Mouse (Mus musculus): ENCODE measurements at regions not wholly inside any gene's neighbourhood (a gene's known extent, or its start where the extent isn't known, plus 50 kb on each side); places are given as distances from the start of the nearest gene placed in this dataset.

GRCm38 (mm10) chr16:77315354-77315753 lies 286.5 kb downstream of the Gm11146 start:
- Histone ChIP-seq H3K9ac (replicated peaks) (no peak overlapping the region), H3K4me1 (replicated peaks) (0 out of 2 replicates have a peak, but pooled peaks cover 4% of the 10 kb centered on the region), H3K27ac (no peak overlapping the region), H3K4me3 (replicated peaks) (no peak overlapping the region), H3K27me3 (no peaks in the 10 kb centered on the region), H3K9me3 (no peaks in the 10 kb centered on the region), H3K36me3 (no peaks in the 10 kb centered on the region), H3K4me2 (no peak overlapping the region)
- no peak for ATAC-seq (ENCODE audit: insufficient number of reproducible peaks, insufficient read depth, low FRiP score, low TSS enrichment, low read depth)
- 89% methylated on average over 1 of the region's 1 CpGs for WGBS

GRCm38 (mm10) chr16:77313195-77313594 lies 288.7 kb downstream of the Gm11146 start:
- Histone ChIP-seq H3K9me3 (no peaks in the 10 kb centered on the region), H3K36me3 (no peaks in the 10 kb centered on the region), H3K4me2 (no peak overlapping the region), H3K4me3 (replicated peaks) (no peak overlapping the region), H3K27ac (no peak overlapping the region), H3K4me1 (replicated peaks) (no peaks in the 10 kb centered on the region), H3K27me3 (no peaks in the 10 kb centered on the region), H3K9ac (replicated peaks) (no peak overlapping the region)
- no peak for ATAC-seq (ENCODE audit: insufficient number of reproducible peaks, insufficient read depth, low FRiP score, low TSS enrichment, low read depth)

GRCm38 (mm10) chr16:77301270-77302171 lies 288.0 kb downstream of the Usp25 start:
- ATAC-seq (ENCODE audit: insufficient number of reproducible peaks, insufficient read depth, low FRiP score, low TSS enrichment, low read depth): no peak
- WGBS: 52% methylated on average over 6 of the region's 6 CpGs

GRCm38 (mm10) chr16:77300572-77301213 lies 287.2 kb downstream of the Usp25 start:
- Histone ChIP-seq H3K9ac (replicated peaks) (no peak overlapping the region), H3K27ac (no peak overlapping the region), H3K4me3 (replicated peaks) (no peak overlapping the region), H3K4me1 (replicated peaks) (peaks cover 23% of the 10 kb centered on the region; the same call in 1 of the 2 replicates), H3K27me3 (no peaks in the 10 kb centered on the region), H3K9me3 (no peaks in the 10 kb centered on the region), H3K4me2 (no peak overlapping the region), H3K36me3 (no peaks in the 10 kb centered on the region)
- 66% methylated on average over 6 of the region's 6 CpGs for WGBS
- ATAC-seq (ENCODE audit: insufficient number of reproducible peaks, insufficient read depth, low FRiP score, low TSS enrichment, low read depth): no peak

More at GRCm38 (mm10) chr16:77301270-77302171, 288.0 kb downstream of the Usp25 start:
- Histone ChIP-seq H3K36me3 (no peaks in the 10 kb centered on the region), H3K27ac (no peak overlapping the region), H3K27me3 (no peaks in the 10 kb centered on the region), H3K4me2 (no peak overlapping the region), H3K4me1 (replicated peaks) (peaks cover 16% of the 10 kb centered on the region; the same call in 1 of the 2 replicates), H3K9ac (replicated peaks) (no peak overlapping the region), H3K4me3 (replicated peaks) (no peak overlapping the region), H3K9me3 (no peaks in the 10 kb centered on the region)

- no peak overlapping the region for H3K4me2 ChIP-seq
- H3K4me3 ChIP-seq (replicated peaks): no peak overlapping the region
- H3K9me3 ChIP-seq: no peaks in the 10 kb centered on the region
- peaks cover 14% of the 10 kb centered on the region; the same call in 1 of the 2 replicates for H3K4me1 ChIP-seq (replicated peaks)
- no peaks in the 10 kb centered on the region for H3K36me3 ChIP-seq
- no peaks in the 10 kb centered on the region for H3K27me3 ChIP-seq
- no peak overlapping the region for H3K27ac ChIP-seq
- 51% methylated on average over 4 of the region's 4 CpGs for WGBS
- H3K9ac ChIP-seq (replicated peaks): no peak overlapping the region
- no peak for ATAC-seq (ENCODE audit: insufficient number of reproducible peaks, insufficient read depth, low FRiP score, low TSS enrichment, low read depth)
These were observed 282.3 kb downstream of the Usp25 start for GRCm38 (mm10) chr16:77295574-77296355.

- H3K36me3 ChIP-seq: no peaks in the 10 kb centered on the region
- H3K27me3 ChIP-seq: no peaks in the 10 kb centered on the region
- no peak overlapping the region for H3K27ac ChIP-seq
- H3K4me1 ChIP-seq (replicated peaks): peaks cover 9% of the 10 kb centered on the region; the same call in 1 of the 2 replicates
- WGBS: 84% methylated on average over 2 of the region's 2 CpGs
- no peaks in the 10 kb centered on the region for H3K9me3 ChIP-seq
- no peak overlapping the region for H3K4me3 ChIP-seq (replicated peaks)
- ATAC-seq (ENCODE audit: insufficient number of reproducible peaks, insufficient read depth, low FRiP score, low TSS enrichment, low read depth): no peak
- H3K4me2 ChIP-seq: no peak overlapping the region
- H3K9ac ChIP-seq (replicated peaks): no peak overlapping the region
These were observed 278.8 kb downstream of the Usp25 start for GRCm38 (mm10) chr16:77292317-77292771.

GRCm38 (mm10) chr16:77291723-77292316 lies 278.3 kb downstream of the Usp25 start:
- Histone ChIP-seq H3K36me3 (no peaks in the 10 kb centered on the region), H3K4me1 (replicated peaks) (peaks cover 9% of the 10 kb centered on the region; the same call in 1 of the 2 replicates), H3K27ac (no peak overlapping the region), H3K4me2 (no peak overlapping the region), H3K9ac (replicated peaks) (no peak overlapping the region), H3K27me3 (no peaks in the 10 kb centered on the region), H3K4me3 (replicated peaks) (no peak overlapping the region), H3K9me3 (no peaks in the 10 kb centered on the region)
- WGBS: 85% methylated on average over 8 of the region's 8 CpGs
- ATAC-seq (ENCODE audit: insufficient number of reproducible peaks, insufficient read depth, low FRiP score, low TSS enrichment, low read depth): no peak

GRCm38 (mm10) chr16:77284205-77284604 lies 270.7 kb downstream of the Usp25 start:
- 79% methylated on average over 4 of the region's 4 CpGs for WGBS
- H3K4me3 ChIP-seq (replicated peaks): no peak overlapping the region

GRCm38 (mm10) chr16:77279916-77280315 lies 266.4 kb downstream of the Usp25 start:
- H3K27ac ChIP-seq: 0 out of 2 replicates have a peak overlapping the region, but pooled peaks have one; percentile 51
- ATAC-seq (ENCODE audit: insufficient number of reproducible peaks, insufficient read depth, low FRiP score, low TSS enrichment, low read depth): 0 out of 2 replicates have a peak, but pooled peaks have one; percentile 42
- H3K4me1 ChIP-seq (replicated peaks): peaks cover 9% of the 10 kb centered on the region
- H3K36me3 ChIP-seq: no peaks in the 10 kb centered on the region
- no peak overlapping the region for H3K4me2 ChIP-seq
- 28% methylated on average over 4 of the region's 4 CpGs for WGBS
- H3K27me3 ChIP-seq: no peaks in the 10 kb centered on the region
- no peaks in the 10 kb centered on the region for H3K9me3 ChIP-seq
- H3K9ac ChIP-seq (replicated peaks): no peak overlapping the region
- no peak overlapping the region for H3K4me3 ChIP-seq (replicated peaks)

More at GRCm38 (mm10) chr16:77284205-77284604, 270.7 kb downstream of the Usp25 start:
- no peaks in the 10 kb centered on the region for H3K36me3 ChIP-seq
- H3K9me3 ChIP-seq: no peaks in the 10 kb centered on the region
- no peak for ATAC-seq (ENCODE audit: insufficient number of reproducible peaks, insufficient read depth, low FRiP score, low TSS enrichment, low read depth)
- H3K27ac ChIP-seq: no peak overlapping the region
- H3K27me3 ChIP-seq: no peaks in the 10 kb centered on the region
- H3K4me2 ChIP-seq: no peak overlapping the region
- peaks cover 9% of the 10 kb centered on the region for H3K4me1 ChIP-seq (replicated peaks)
- H3K9ac ChIP-seq (replicated peaks): no peak overlapping the region

GRCm38 (mm10) chr16:77279495-77279894 lies 266.0 kb downstream of the Usp25 start:
- no peak for ATAC-seq (ENCODE audit: insufficient number of reproducible peaks, insufficient read depth, low FRiP score, low TSS enrichment, low read depth)
- Histone ChIP-seq H3K4me1 (replicated peaks) (peaks cover 9% of the 10 kb centered on the region), H3K9me3 (no peaks in the 10 kb centered on the region), H3K4me2 (no peak overlapping the region), H3K27me3 (no peaks in the 10 kb centered on the region), H3K36me3 (no peaks in the 10 kb centered on the region), H3K27ac (0 out of 2 replicates have a peak overlapping the region, but pooled peaks have one; percentile 51), H3K9ac (replicated peaks) (no peak overlapping the region), H3K4me3 (replicated peaks) (no peak overlapping the region)
- 58% methylated on average over 2 of the region's 2 CpGs for WGBS

Measured in limb, embryonic 12.5 days (tissue).